Mouse (Mus musculus) lung, embryonic 14.5 days (tissue): ENCODE data around the gene Slc41a1. TPM values are rescaled to one million over a fixed set of nuclear protein-coding genes. Genes with fewer than 3 reads are reported as not detected.

ENCODE experiments used
- ATAC-seq: fragments of 200-750 bp; cut with Nextera tagmentation; 2 replicates; pipeline ENCODE4 v1.8.0; 2017; ENCODE audit warnings: mild to moderate bottlenecking, moderate TSS enrichment, moderate library complexity; ENCODE audit not compliant: insufficient read depth
- DNase-seq: peaks from one replicate; pipeline ENCODE4 v3.0.0-alpha.2; 2015
- H3K27ac ChIP-seq: fragments of 300-500 bp; sonication (generic); 2 replicates; pipeline ENCODE4 v1.5.1; 2014; ENCODE audit warnings: low read depth, mild to moderate bottlenecking, moderate library complexity
- H3K27me3 ChIP-seq: fragments of 300-500 bp; sonication (generic); 2 replicates; pipeline ENCODE4 v1.6.1; 2014; ENCODE audit warnings: low read length, control low read depth; ENCODE audit not compliant: insufficient read depth
- H3K36me3 ChIP-seq: fragments of 300-500 bp; sonication (generic); 2 replicates; pipeline ENCODE4 v1.6.1; 2014; ENCODE audit warnings: control low read depth; ENCODE audit not compliant: insufficient read depth
- H3K4me1 ChIP-seq: fragments of 300-500 bp; sonication (generic); 2 replicates; pipeline ENCODE4 v1.6.1; 2014; ENCODE audit warnings: antibody characterized with exemption, control low read depth; ENCODE audit not compliant: insufficient read depth
- H3K4me2 ChIP-seq: fragments of 300-500 bp; sonication (generic); 2 replicates; pipeline ENCODE4 v1.6.1; 2014; ENCODE audit warnings: mild to moderate bottlenecking
- H3K4me3 ChIP-seq: fragments of 300-500 bp; sonication (generic); 2 replicates; pipeline ENCODE4 v1.5.1; 2014; ENCODE audit warnings: low read depth, low read length
- H3K9ac ChIP-seq: fragments of 300-500 bp; sonication (generic); 2 replicates; pipeline ENCODE4 v1.6.1; 2014
- H3K9me3 ChIP-seq: fragments of 300-500 bp; sonication (generic); 2 replicates; pipeline ENCODE4 v1.6.1; 2016; ENCODE audit warnings: low read depth, low read length, control low read depth
- CTCF ChIP-seq: IDR thresholded peaks from 2 replicates; pipeline ENCODE4 v1.5.1; 2016; ENCODE audit warnings: antibody characterized with exemption, low read depth
- WGBS: fragments of 180-500 bp; shearing (Covaris S2); extraction: QIAGEN DNeasy Blood & Tissue Kit; methylation state at CpG from one replicate; pipeline ENCODE4 v1.1.7; 2014; 5-methylcytosine and 5-hydroxymethylcytosine counted together
- polyA plus RNA-seq: library from polyadenylated mRNA; unstranded; fragments of >200 nt; fragmentation: Nextera tagmentation; extraction: Ambion mirVana; gene quantifications from 2 replicates; pipeline ENCODE4 v1.2.1, GENCODE M21; 2014

Gene Slc41a1
- polyA plus RNA-seq, 1 experiment from 2014 or later = 11.4 TPM

GRCm38 (mm10) chr1:131865596-131865995 is 38.3 kb downstream of the Slc41a1 start:
- Histone ChIP-seq H3K4me2 (no peak overlapping the region), H3K27ac (no peak overlapping the region), H3K9me3 (no peaks in the 10 kb centered on the region), H3K36me3 (no peaks in the 10 kb centered on the region), H3K27me3 (no peaks in the 10 kb centered on the region), H3K4me1 (no peaks in the 10 kb centered on the region), H3K4me3 (no peak overlapping the region), H3K9ac (no peak overlapping the region)
- ATAC-seq (no peak), DNase-seq (no peak)
- WGBS = 76% methylated on average over 5 of the region's 5 CpGs
- no peak for TF ChIP-seq CTCF

- Histone ChIP-seq H3K4me3 (no peak overlapping the region), H3K27ac (no peak overlapping the region), H3K4me1 (no peaks in the 10 kb centered on the region), H3K9me3 (no peaks in the 10 kb centered on the region), H3K36me3 (no peaks in the 10 kb centered on the region), H3K9ac (no peak overlapping the region), H3K4me2 (peak overlapping the region; percentile 76; the same call in 1 of the 2 replicates), H3K27me3 (no peaks in the 10 kb centered on the region)
- WGBS = 72% methylated on average over 6 of the region's 6 CpGs
- DNase-seq (no peak), ATAC-seq (no peak)
- TF ChIP-seq CTCF = no peak
Observed at GRCm38 (mm10) chr1:131866304-131866999, 39.2 kb downstream of the Slc41a1 start.

- H3K36me3 ChIP-seq = no peaks in the 10 kb centered on the region
- H3K4me1 ChIP-seq = no peaks in the 10 kb centered on the region
- no peaks in the 10 kb centered on the region for H3K9me3 ChIP-seq
- peak; percentile 90 for TF ChIP-seq CTCF
- H3K4me3 ChIP-seq = peak within 1 kb of the TSS; percentile 61
- peak; percentile 96 for ATAC-seq
- H3K27ac ChIP-seq = no peak within 1 kb of the TSS
- H3K4me2 ChIP-seq = peak within 1 kb of the TSS; percentile 76
- peak within 1 kb of the TSS; percentile 62 for H3K9ac ChIP-seq
- no peaks in the 10 kb centered on the region for H3K27me3 ChIP-seq
- under 1% methylated on average over 46 of the region's 46 CpGs for WGBS
- peak; percentile 98 for DNase-seq
Observed at GRCm38 (mm10) chr1:131867093-131867945, 40.0 kb downstream of the Slc41a1 start, which contains the start of gene Rab29. Gene Rab29 (plus strand): TSS chr1:131867224.

GRCm38 (mm10) chr1:131867946-131868290 is 40.6 kb downstream of the Slc41a1 start:
- H3K9me3 ChIP-seq = no peaks in the 10 kb centered on the region
- 11% methylated on average over 10 of the region's 10 CpGs for WGBS
- H3K4me1 ChIP-seq = no peaks in the 10 kb centered on the region
- H3K36me3 ChIP-seq = no peaks in the 10 kb centered on the region
- peak; percentile 32; the same call in 1 of the 2 replicates for ATAC-seq
- H3K4me3 ChIP-seq = peak overlapping the region; percentile 61
- H3K9ac ChIP-seq = peak overlapping the region; percentile 62
- H3K27me3 ChIP-seq = no peaks in the 10 kb centered on the region
- peak overlapping the region; percentile 76 for H3K4me2 ChIP-seq
- no peak for TF ChIP-seq CTCF
- DNase-seq = peak; percentile 19
- no peak overlapping the region for H3K27ac ChIP-seq

- no peak for ATAC-seq
- TF ChIP-seq CTCF = no peak
- Histone ChIP-seq H3K4me1 (no peaks in the 10 kb centered on the region), H3K27me3 (no peaks in the 10 kb centered on the region), H3K9me3 (no peaks in the 10 kb centered on the region), H3K4me3 (no peak overlapping the region), H3K9ac (no peak overlapping the region), H3K4me2 (no peak overlapping the region), H3K36me3 (no peaks in the 10 kb centered on the region), H3K27ac (no peak overlapping the region)
- no peak for DNase-seq
- 80% methylated on average over 2 of the region's 2 CpGs for WGBS
Observed at GRCm38 (mm10) chr1:131869561-131869960, 42.3 kb downstream of the Slc41a1 start.

GRCm38 (mm10) chr1:131872856-131873255 is 45.6 kb downstream of the Slc41a1 start:
- Histone ChIP-seq H3K27ac (no peak overlapping the region), H3K36me3 (no peaks in the 10 kb centered on the region), H3K27me3 (no peaks in the 10 kb centered on the region), H3K4me3 (no peak overlapping the region), H3K9me3 (no peaks in the 10 kb centered on the region), H3K9ac (no peak overlapping the region), H3K4me1 (no peaks in the 10 kb centered on the region), H3K4me2 (no peak overlapping the region)
- no peak for DNase-seq
- TF ChIP-seq CTCF = no peak
- ATAC-seq = no peak
- WGBS = 72% methylated on average over 1 of the region's 1 CpGs

- 68% methylated on average over 2 of the region's 2 CpGs for WGBS
- TF ChIP-seq CTCF = no peak
Observed at GRCm38 (mm10) chr1:131879816-131880215, 52.5 kb downstream of the Slc41a1 start.

More at GRCm38 (mm10) chr1:131879816-131880215, 52.5 kb downstream of the Slc41a1 start:
- DNase-seq = no peak
- no peak for ATAC-seq
- Histone ChIP-seq H3K36me3 (no peaks in the 10 kb centered on the region), H3K9ac (no peak overlapping the region), H3K4me3 (no peak overlapping the region), H3K4me2 (no peak overlapping the region), H3K27me3 (no peaks in the 10 kb centered on the region), H3K9me3 (no peaks in the 10 kb centered on the region), H3K4me1 (no peaks in the 10 kb centered on the region), H3K27ac (no peak overlapping the region)
